ENCODE assay signal across 9 mouse cellular contexts in genomic region chr8:70447639-70448420, GRCm38 (mm10). TPM values are rescaled to one million over a fixed set of nuclear protein-coding genes. Genes with fewer than 3 reads are reported as not detected.
A peak's percentile ranks its signal among the peaks of the same experiment; 100 is the strongest.
DNase-seq lines count a peak whose midpoint lies in the region; ATAC-seq and TF ChIP-seq lines count a peak whose summit lies in the region.
"Had no signal": no experiment of that assay in that cellular context is flagged by ENCODE, and none has a peak within 500 bp of the region (broad histone marks: within the 10 kb centered on the region; RNA-seq: fewer than 3 reads in every experiment).

No protein-coding gene starts in this region.

- no peak overlapping the region for H3K9ac ChIP-seq in heart, postnatal 0 days (replicated peaks; ENCODE audit: low read depth, low read length)

- H3K36me3 ChIP-seq in heart, postnatal 0 days (replicated peaks; ENCODE audit: control insufficient read depth, insufficient read depth, low read length), result peaks cover 10% of the 10 kb centered on the region

- TF ChIP-seq POLR2A in brain, embryonic 14.5 days (IDR thresholded peaks at IDR 0.05; ENCODE audit: borderline replicate concordance, extremely low read depth, insufficient read depth, insufficient read length, poor library complexity, severe bottlenecking), result no peak

- no peak overlapping the region; the same call in 1 of the 2 replicates for H3K27ac ChIP-seq in heart, postnatal 0 days (ENCODE audit: low read depth)

- WGBS in heart, postnatal 0 days, result 41% methylated on average over 19 of the region's 19 CpGs

- no peaks in the 10 kb centered on the region; the same call in 1 of the 2 replicates for H3K4me1 ChIP-seq in heart, postnatal 0 days (ENCODE audit: control insufficient read depth, insufficient read depth)

- no peak for TF ChIP-seq EP300 in heart, postnatal 0 days (IDR thresholded peaks at IDR 0.05; ENCODE audit: low read depth)

- peak; percentile 35 for DNase-seq in kidney, postnatal 10 days
- DNase-seq in kidney, postnatal 25 days, result no peak
- DNase-seq in Muller cell, postnatal 12 days (ENCODE audit: inconsistent ontology term), result peak; percentile 64
- peak; percentile 65 for DNase-seq in brain, embryonic 14.5 days (ENCODE audit: low read depth)
- no peak for DNase-seq in heart, postnatal 0 days (ENCODE audit: low spot score)
- DNase-seq in skeletal muscle tissue, adult 2 months (ENCODE audit: low read depth, low spot score), result peak; percentile 60
- DNase-seq in spleen, adult 18-20 months, result no peak

- no peaks in the 10 kb centered on the region for H3K9me3 ChIP-seq in heart, postnatal 0 days (replicated peaks; ENCODE audit: control insufficient read depth, low read length)

- H3K4me3 ChIP-seq in heart, postnatal 0 days (ENCODE audit: low read depth, low read length), result no peak overlapping the region

- TF ChIP-seq CTCF in brain, embryonic 14.5 days (IDR thresholded peaks at IDR 0.05; ENCODE audit: borderline replicate concordance, extremely low read depth, insufficient read depth, insufficient read length), result no peak
- 0 out of 2 replicates have a peak, but pooled peaks have one; percentile 10 for TF ChIP-seq CTCF in heart, postnatal 0 days (IDR thresholded peaks at IDR 0.05; ENCODE audit: low read depth)

- no peak overlapping the region for H3K4me2 ChIP-seq in heart, postnatal 0 days (ENCODE audit: low read depth, low read length)

- ATAC-seq in heart, postnatal 0 days (ENCODE audit: insufficient read depth, low read depth), result peak; percentile 24; the same call in 1 of the 2 replicates
- no peak for ATAC-seq in erythroid progenitor cell, adult 5-6 weeks (replicated peaks; ENCODE audit: low FRiP score, poor library complexity, severe bottlenecking)

- 0 out of 2 replicates have a peak, but pooled peaks cover 10% of the 10 kb centered on the region for H3K27me3 ChIP-seq in heart, postnatal 0 days (ENCODE audit: control insufficient read depth, insufficient read depth, low read length)

RNA-seq across cellular contexts. Expression of gene Crtc1, which starts 8.5 kb away (rescaled TPM):
- polyA plus RNA-seq in brain, embryonic 14.5 days (2012; rRNA removed), result 49.7 and 77.0 TPM in 2 replicates
- total RNA-seq in heart, postnatal 0 days (2014; rRNA removed; ENCODE audit: low replicate concordance), result 6.0 and 6.5 TPM in 2 replicates
- 6.0 and 6.9 TPM in 2 replicates for polyA plus RNA-seq in heart, postnatal 0 days (2015; fragmentation: Nextera tagmentation; extraction: Ambion mirVana)
- 3.8 and 8.6 TPM in 2 replicates for total RNA-seq in erythroid progenitor cell, adult 5-6 weeks (2015; ENCODE audit: low replicate concordance)
- total RNA-seq in erythroid progenitor cell, adult 5-6 weeks (2017; ENCODE audit: low replicate concordance), result 0.64 and 2.3 TPM in 2 replicates

RNA-seq across cellular contexts. Expression of gene Klhl26, which starts 28.9 kb away (rescaled TPM):
- polyA plus RNA-seq in brain, embryonic 14.5 days (2012; rRNA removed), result 46.7 and 50.6 TPM in 2 replicates
- total RNA-seq in heart, postnatal 0 days (2014; rRNA removed; ENCODE audit: low replicate concordance), result 15.8 and 22.6 TPM in 2 replicates
- 7.1 and 8.7 TPM in 2 replicates for polyA plus RNA-seq in heart, postnatal 0 days (2015; fragmentation: Nextera tagmentation; extraction: Ambion mirVana)
- 5.0 and 10.1 TPM in 2 replicates for total RNA-seq in erythroid progenitor cell, adult 5-6 weeks (2015; ENCODE audit: low replicate concordance)
- 4.0 and 5.1 TPM in 2 replicates for total RNA-seq in erythroid progenitor cell, adult 5-6 weeks (2017; ENCODE audit: low replicate concordance)

RNA-seq across cellular contexts. Expression of gene Tmem59l, which starts 39.3 kb away (rescaled TPM):
- polyA plus RNA-seq in brain, embryonic 14.5 days (2012; rRNA removed), result 64.8 and 68.6 TPM in 2 replicates
- total RNA-seq in heart, postnatal 0 days (2014; rRNA removed; ENCODE audit: low replicate concordance), result not detected in 2 replicates
- polyA plus RNA-seq in heart, postnatal 0 days (2015; fragmentation: Nextera tagmentation; extraction: Ambion mirVana), result not detected in 2 replicates
- 3.2 TPM in 1 of 2 replicates, not detected in the other for total RNA-seq in erythroid progenitor cell, adult 5-6 weeks (2015; ENCODE audit: low replicate concordance)
- not detected in 2 replicates for total RNA-seq in erythroid progenitor cell, adult 5-6 weeks (2017; ENCODE audit: low replicate concordance)
- total RNA-seq: neutrophil, adult 5-6 weeks had no signal

RNA-seq across cellular contexts. Expression of gene Crlf1, which starts 45.1 kb away (rescaled TPM):
- 1.4 and 2.5 TPM in 2 replicates for polyA plus RNA-seq in brain, embryonic 14.5 days (2012; rRNA removed)
- not detected in 2 replicates for total RNA-seq in heart, postnatal 0 days (2014; rRNA removed; ENCODE audit: low replicate concordance)
- 0.16 and 0.66 TPM in 2 replicates for polyA plus RNA-seq in heart, postnatal 0 days (2015; fragmentation: Nextera tagmentation; extraction: Ambion mirVana)
- total RNA-seq in erythroid progenitor cell, adult 5-6 weeks (2015; ENCODE audit: low replicate concordance), result not detected in 2 replicates
- total RNA-seq in erythroid progenitor cell, adult 5-6 weeks (2017; ENCODE audit: low replicate concordance), result 1.4 TPM in 1 of 2 replicates, not detected in the other
- total RNA-seq: neutrophil, adult 5-6 weeks had no signal

RNA-seq across cellular contexts. Expression of gene Rex1bd, which starts 58.7 kb away (rescaled TPM):
- polyA plus RNA-seq in brain, embryonic 14.5 days (2012; rRNA removed), result 175 and 234 TPM in 2 replicates
- 121 and 145 TPM in 2 replicates for total RNA-seq in heart, postnatal 0 days (2014; rRNA removed; ENCODE audit: low replicate concordance)
- 139 and 146 TPM in 2 replicates for polyA plus RNA-seq in heart, postnatal 0 days (2015; fragmentation: Nextera tagmentation; extraction: Ambion mirVana)
- total RNA-seq in erythroid progenitor cell, adult 5-6 weeks (2015; ENCODE audit: low replicate concordance), result 22.3 TPM in 1 of 2 replicates, not detected in the other
- 17.8 and 19.6 TPM in 2 replicates for total RNA-seq in erythroid progenitor cell, adult 5-6 weeks (2017; ENCODE audit: low replicate concordance)

Comparison
In these comparisons a context has a peak if more than half of its experiments do, and no peak if none do; other contexts are left out.
1. DNase-seq: peak in kidney, postnatal 10 days (single experiment), Muller cell, postnatal 12 days (single experiment), brain, embryonic 14.5 days (single experiment) and skeletal muscle tissue, adult 2 months (single experiment); none in kidney, postnatal 25 days (0 of 2), heart, postnatal 0 days (single experiment) and spleen, adult 18-20 months (0 of 2).